25 mouse cellular contexts compared by ENCODE assay signal in the genomic region with DNA sequence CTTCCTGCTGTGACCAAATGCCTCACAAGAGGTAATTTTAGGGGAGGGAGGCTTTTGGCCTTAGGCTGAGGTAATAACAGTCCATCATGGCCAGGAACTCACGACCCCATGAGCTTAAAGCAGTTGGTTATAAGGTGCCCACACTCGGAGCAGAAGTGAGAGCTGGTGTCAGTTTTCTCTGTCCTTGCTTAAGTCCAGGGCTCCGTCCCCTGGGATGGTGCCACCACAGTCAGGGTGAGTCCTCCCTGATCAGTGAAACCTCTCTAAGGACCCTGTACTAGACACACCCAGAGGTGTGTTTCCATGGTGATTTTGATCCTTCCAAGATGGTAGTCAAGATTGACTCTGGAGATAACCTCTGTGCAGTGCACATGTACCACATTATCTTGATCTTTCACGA. TPM values are rescaled to one million over a fixed set of nuclear protein-coding genes. Genes with fewer than 3 reads are reported as not detected.
A peak's percentile ranks its signal among the peaks of the same experiment; 100 is the strongest.
DNase-seq lines count a peak whose midpoint lies in the region; ATAC-seq lines count a peak whose summit lies in the region.
"Had no signal": no experiment of that assay in that cellular context is flagged by ENCODE, and none has a peak within 500 bp of the region (broad histone marks: within the 10 kb centered on the region; RNA-seq: fewer than 3 reads in every experiment).

No protein-coding gene starts in this region.

- DNase-seq in forebrain, embryonic 10.5 days (ENCODE audit: extremely low spot score, low spot score) = no peak
- DNase-seq in heart, embryonic 10.5 days (ENCODE audit: low spot score) = peak; percentile 64
- DNase-seq in heart, postnatal 25 days (ENCODE audit: low spot score) = no peak
- DNase-seq in liver = no peak
- DNase-seq: adrenal gland, adult 8-10 months; adrenal gland, postnatal 14 days; adrenal gland, postnatal 36 days; B cell, adult 2 months; cerebellum, adult 11-12 months; cerebellum, adult 2 months; cerebellum, adult 9-10 months; cerebellum, postnatal 10 days; cerebellum, postnatal 25 days; forebrain, postnatal 0 days had no signal

- no peaks in the 10 kb centered on the region for H3K27me3 ChIP-seq in forebrain, embryonic 13.5 days
- H3K27me3 ChIP-seq in forebrain, embryonic 10.5 days (ENCODE audit: poor library complexity, severe bottlenecking) = no peaks in the 10 kb centered on the region
- H3K27me3 ChIP-seq in heart, embryonic 10.5 days (ENCODE audit: insufficient read depth, poor library complexity, severe bottlenecking) = no peaks in the 10 kb centered on the region
- no peaks in the 10 kb centered on the region for H3K27me3 ChIP-seq in liver, embryonic 12.5 days (replicated peaks)
- H3K27me3 ChIP-seq: CH12.LX; embryonic facial prominence, embryonic 12.5 days; forebrain, embryonic 12.5 days; forebrain, embryonic 15.5 days; Patski had no signal

- H3K9me3 ChIP-seq in forebrain, embryonic 13.5 days (replicated peaks) = no peaks in the 10 kb centered on the region
- no peaks in the 10 kb centered on the region for H3K9me3 ChIP-seq in forebrain, embryonic 10.5 days
- H3K9me3 ChIP-seq in heart, embryonic 10.5 days = no peaks in the 10 kb centered on the region
- no peaks in the 10 kb centered on the region for H3K9me3 ChIP-seq in liver, embryonic 12.5 days (replicated peaks)
- H3K9me3 ChIP-seq: embryonic facial prominence, embryonic 10.5 days; embryonic facial prominence, embryonic 12.5 days; forebrain, embryonic 12.5 days; forebrain, embryonic 15.5 days; G1E had no signal

- H3K27ac ChIP-seq in forebrain, embryonic 13.5 days = no peak overlapping the region
- H3K27ac ChIP-seq in forebrain, embryonic 10.5 days = no peak overlapping the region
- no peak overlapping the region for H3K27ac ChIP-seq in heart, embryonic 10.5 days
- H3K27ac ChIP-seq in liver, embryonic 12.5 days = no peak overlapping the region
- H3K27ac ChIP-seq: embryonic facial prominence, embryonic 10.5 days; embryonic facial prominence, embryonic 12.5 days; forebrain, embryonic 12.5 days; forebrain, embryonic 15.5 days had no signal

- no peaks in the 10 kb centered on the region for H3K36me3 ChIP-seq in forebrain, embryonic 13.5 days (ENCODE audit: poor library complexity, severe bottlenecking)
- no peaks in the 10 kb centered on the region for H3K36me3 ChIP-seq in forebrain, embryonic 10.5 days (replicated peaks)
- no peaks in the 10 kb centered on the region for H3K36me3 ChIP-seq in heart, embryonic 10.5 days
- H3K36me3 ChIP-seq in liver, embryonic 12.5 days = no peaks in the 10 kb centered on the region
- H3K36me3 ChIP-seq: embryonic facial prominence, embryonic 10.5 days; embryonic facial prominence, embryonic 12.5 days; forebrain, embryonic 12.5 days; forebrain, embryonic 15.5 days; G1E had no signal

- intact Hi-C loops in heart, postnatal 25 days (cut with DNase I) = no loop called here

- no peak overlapping the region for H3K4me3 ChIP-seq in forebrain, embryonic 13.5 days
- no peak overlapping the region for H3K4me3 ChIP-seq in forebrain, embryonic 10.5 days
- no peak overlapping the region for H3K4me3 ChIP-seq in heart, embryonic 10.5 days
- H3K4me3 ChIP-seq in liver, embryonic 12.5 days = no peak overlapping the region
- H3K4me3 ChIP-seq: embryonic facial prominence, embryonic 10.5 days; embryonic facial prominence, embryonic 12.5 days; forebrain, embryonic 12.5 days; forebrain, embryonic 15.5 days had no signal

- 0 out of 2 replicates have a peak, but pooled peaks have one; percentile 19 for ATAC-seq in forebrain, embryonic 13.5 days
- ATAC-seq in liver, embryonic 12.5 days = peak; percentile 21; the same call in 1 of the 2 replicates
- ATAC-seq: activated CD4-positive, CD25-positive, alpha-beta regulatory T cell, adult 4 months; CD4-positive, CD25-positive, alpha-beta regulatory T cell, adult 4 months; forebrain, embryonic 15.5 days; forebrain, postnatal 0 days; Patski had no signal

- no peak overlapping the region for H3K4me2 ChIP-seq in forebrain, embryonic 13.5 days
- H3K4me2 ChIP-seq in liver, embryonic 12.5 days = no peak overlapping the region
- H3K4me2 ChIP-seq: embryonic facial prominence, embryonic 12.5 days; forebrain, embryonic 12.5 days; forebrain, embryonic 15.5 days had no signal

- H3K4me1 ChIP-seq in forebrain, embryonic 13.5 days = no peaks in the 10 kb centered on the region
- peaks cover 6% of the 10 kb centered on the region; the same call in 1 of the 2 replicates for H3K4me1 ChIP-seq in forebrain, embryonic 10.5 days
- peaks cover 30% of the 10 kb centered on the region for H3K4me1 ChIP-seq in heart, embryonic 10.5 days
- peaks cover 10% of the 10 kb centered on the region; the same call in 1 of the 2 replicates for H3K4me1 ChIP-seq in liver, embryonic 12.5 days
- H3K4me1 ChIP-seq: embryonic facial prominence, embryonic 10.5 days; embryonic facial prominence, embryonic 12.5 days; forebrain, embryonic 12.5 days; forebrain, embryonic 15.5 days had no signal

- no peak overlapping the region for H3K9ac ChIP-seq in forebrain, embryonic 13.5 days
- H3K9ac ChIP-seq in liver, embryonic 12.5 days = no peak overlapping the region
- H3K9ac ChIP-seq: embryonic facial prominence, embryonic 12.5 days; forebrain, embryonic 12.5 days; forebrain, embryonic 15.5 days; forebrain, postnatal 0 days had no signal

- WGBS in forebrain, embryonic 13.5 days = 81% methylated on average over 4 of the region's 4 CpGs
- WGBS in forebrain, embryonic 10.5 days = 77% methylated on average over 4 of the region's 4 CpGs
- WGBS in heart, embryonic 10.5 days = 63% methylated on average over 4 of the region's 4 CpGs
- 63% methylated on average over 4 of the region's 4 CpGs for WGBS in liver, embryonic 12.5 days (ENCODE audit: insufficient replicate concordance)

RNA-seq across cellular contexts. Expression of a gene that starts 25.4 kb away (rescaled TPM):
- 3.5 and 3.7 TPM in 2 replicates for polyA plus RNA-seq in forebrain, embryonic 13.5 days (2015; fragmentation: Nextera tagmentation; extraction: Ambion mirVana)
- 2.9 and 3.1 TPM in 2 replicates for polyA plus RNA-seq in forebrain, embryonic 10.5 days (2016; fragmentation: Nextera tagmentation; extraction: Ambion mirVana)
- polyA plus RNA-seq in heart, embryonic 10.5 days (2016; fragmentation: Nextera tagmentation; extraction: Ambion mirVana) = 4.3 and 4.5 TPM in 2 replicates
- 1 to 10 TPM; 8.1 to 9.0 TPM for total RNA-seq in heart, postnatal 25 days (2021)
- polyA plus RNA-seq in liver, embryonic 12.5 days (2016; fragmentation: Nextera tagmentation; extraction: Ambion mirVana) = 1.9 and 2.1 TPM in 2 replicates
- polyA plus RNA-seq: G1E had no signal
